Mouse (Mus musculus) regulatory T cell (primary cell): ENCODE measurements around the gene Gfy.

Source experiments
- in situ Hi-C: fragments of 300-600 bp; cut with MboI, MseI; formaldehyde crosslinking; loops from one replicate; pipeline ENCODE4 v1.15.1; 2025; ENCODE audit warnings: high pct_unique_total_duplicates

Gfy gene

DNA sequence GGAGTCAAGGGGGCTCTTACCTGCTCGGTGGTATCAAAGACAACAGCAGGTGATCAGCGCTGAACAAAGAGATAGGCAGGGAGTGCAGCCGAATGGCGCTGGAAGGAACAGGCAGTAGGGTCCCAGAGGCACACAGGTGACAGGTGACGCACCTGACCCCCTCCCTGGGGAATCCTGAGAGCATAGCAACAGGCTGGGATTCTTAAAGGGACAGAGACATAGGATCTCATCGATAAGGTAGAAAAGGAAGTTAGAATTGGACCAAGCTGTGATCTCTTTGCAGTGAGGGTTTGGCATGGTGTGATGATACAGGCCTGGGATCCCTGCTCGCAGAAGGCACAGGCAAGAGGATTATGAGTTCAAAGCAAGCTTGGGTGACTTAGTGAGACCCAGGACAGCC, at the start of gene Gfy:
Gene Gfy, minus strand, starts transcription at position 101 of the 400 bp plus-strand sequence.
- in situ Hi-C loops, result no loop called here

DNA sequence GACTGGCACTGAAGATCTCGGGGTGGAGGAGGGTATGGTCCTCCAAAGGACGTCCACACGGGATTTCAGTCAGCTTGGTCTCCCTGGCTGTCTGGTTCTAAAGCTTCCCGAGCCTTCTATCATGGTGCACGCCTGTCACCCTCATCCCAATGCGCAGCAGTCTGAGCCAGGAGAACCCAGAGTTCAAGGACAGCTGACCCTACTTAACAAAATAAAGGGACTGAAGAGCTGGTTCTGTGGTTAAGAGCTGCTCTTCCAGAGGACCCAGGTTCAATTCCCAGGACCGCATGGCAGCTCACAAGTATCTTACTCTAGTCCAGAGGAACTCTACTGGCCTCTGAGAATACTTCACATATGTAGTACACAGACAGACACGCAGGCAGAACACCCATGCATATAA, 49.7 kb upstream of the Gfy start:
- in situ Hi-C loops, result no loop called here

GRCm38 (mm10) chr7:45228548-45228947, 49.2 kb upstream of the Gfy start:
- in situ Hi-C loops, result no loop called here

DNA sequence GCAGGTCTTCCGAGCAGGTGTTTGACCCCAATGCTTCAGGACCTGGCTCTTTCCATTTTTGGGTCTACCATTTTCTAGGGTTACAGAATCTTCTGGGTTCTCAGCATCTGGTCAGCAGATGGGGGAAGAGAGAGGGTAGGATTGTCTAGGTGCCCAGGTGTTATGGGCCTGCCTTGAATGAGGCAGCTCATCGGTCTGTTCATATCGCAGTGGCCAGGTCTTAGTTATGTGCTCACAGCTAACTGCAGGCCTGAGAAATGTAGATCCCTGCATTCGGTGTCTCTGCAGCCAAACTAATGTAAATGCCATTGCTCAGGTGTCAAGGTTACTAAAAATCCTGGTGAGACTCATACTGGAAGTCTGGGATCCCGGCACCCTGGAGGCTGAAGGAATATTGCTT, 47.1 kb upstream of the Gfy start:
- in situ Hi-C loops, result no loop called here

- in situ Hi-C loops, result no loop called here
Observed at GRCm38 (mm10) chr7:45224826-45225225, 45.5 kb upstream of the Gfy start.

DNA sequence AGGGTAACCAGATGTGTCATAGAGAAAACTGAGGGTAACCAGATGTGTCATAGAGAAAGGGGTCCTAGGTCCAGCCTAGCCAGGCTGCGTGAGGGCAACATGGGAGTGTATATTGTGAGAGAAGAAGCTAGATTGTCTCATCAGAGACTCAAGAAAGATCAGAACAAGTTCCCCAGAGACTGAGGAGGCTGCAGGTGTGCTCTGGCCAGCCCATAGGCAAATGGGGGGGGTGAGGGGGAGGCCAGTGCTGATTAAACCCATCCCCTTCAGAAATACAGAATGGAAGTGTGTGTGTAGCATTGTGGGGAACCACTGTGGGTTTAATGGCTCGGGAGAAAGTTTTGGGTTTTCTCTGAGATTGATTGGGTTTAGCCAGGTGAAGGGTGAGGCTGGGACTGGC, 42.3 kb upstream of the Gfy start:
- in situ Hi-C loops, result no loop called here

GRCm38 (mm10) chr7:45216442-45217183, 37.2 kb upstream of the Gfy start:
- in situ Hi-C loops, result no loop called here

DNA sequence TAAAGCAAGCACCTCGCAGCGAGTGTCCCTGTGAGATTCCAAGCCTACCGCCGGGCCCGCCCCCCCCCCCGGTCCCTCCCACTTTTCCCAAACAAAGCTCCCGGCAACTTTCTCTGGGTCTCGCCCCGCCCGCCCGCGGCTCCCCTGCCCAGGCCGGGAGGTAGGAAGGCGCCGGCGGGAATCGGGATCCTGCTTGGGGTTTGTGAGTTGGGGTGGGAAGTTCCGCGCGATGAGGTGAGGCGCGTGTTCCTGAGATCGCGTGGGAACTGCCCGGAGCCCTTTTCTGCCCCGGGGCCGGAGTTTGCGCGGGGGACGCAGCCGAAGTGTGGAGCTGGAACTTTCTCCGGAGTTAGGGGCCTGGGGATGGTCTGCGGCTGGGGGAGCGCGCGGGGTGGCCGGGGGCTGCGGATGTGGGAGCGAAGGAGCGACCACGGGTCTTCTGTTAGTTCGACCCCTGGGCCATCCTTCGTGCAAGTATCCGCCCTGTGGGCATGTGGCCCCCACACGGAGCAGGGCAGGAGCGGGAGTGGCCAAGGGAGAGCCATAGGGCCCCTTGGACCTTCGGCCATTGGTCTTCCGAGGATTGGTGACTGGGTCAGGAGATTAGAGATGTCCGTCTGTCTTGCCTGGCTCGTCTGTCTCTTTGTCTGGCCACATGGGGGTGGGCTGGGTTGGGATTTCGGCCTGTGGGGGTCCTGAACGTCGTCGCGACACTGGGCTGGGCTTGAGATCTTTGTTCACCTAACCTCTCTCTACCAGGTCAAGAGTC, 36.5 kb upstream of the Gfy start, which contains the start of gene Tead2:
Gene Tead2, plus strand, starts transcription at position 81 of the 769 bp plus-strand sequence.
- in situ Hi-C loops, result no loop called here

- in situ Hi-C loops, result no loop called here
Observed at GRCm38 (mm10) chr7:45213708-45214107, 34.3 kb upstream of the Gfy start.

DNA sequence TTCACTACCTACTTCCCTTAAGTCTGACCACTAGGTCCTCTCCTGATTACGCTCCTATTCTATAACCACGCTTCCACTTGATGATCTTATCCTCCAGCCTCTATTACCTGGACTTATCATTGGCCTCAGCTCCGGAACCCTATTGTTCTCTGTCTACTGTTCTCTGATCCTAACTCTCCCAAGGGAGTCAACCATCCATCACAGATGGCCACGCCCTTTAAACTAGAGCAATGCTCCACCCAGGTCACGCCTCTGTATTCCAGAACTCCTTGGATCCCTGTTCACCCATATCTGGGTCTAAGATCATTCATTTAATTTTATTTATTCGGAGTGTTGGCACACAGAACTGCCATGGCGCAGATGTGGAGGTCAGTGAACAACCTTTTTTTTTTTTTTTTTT, 33.0 kb upstream of the Gfy start:
- in situ Hi-C loops, result no loop called here

- in situ Hi-C loops, result no loop called here
Observed at GRCm38 (mm10) chr7:45211851-45212251, 32.5 kb upstream of the Gfy start, which contains the start of gene Dkkl1. Gene Dkkl1, minus strand, starts transcription at chr7:45212147.

DNA sequence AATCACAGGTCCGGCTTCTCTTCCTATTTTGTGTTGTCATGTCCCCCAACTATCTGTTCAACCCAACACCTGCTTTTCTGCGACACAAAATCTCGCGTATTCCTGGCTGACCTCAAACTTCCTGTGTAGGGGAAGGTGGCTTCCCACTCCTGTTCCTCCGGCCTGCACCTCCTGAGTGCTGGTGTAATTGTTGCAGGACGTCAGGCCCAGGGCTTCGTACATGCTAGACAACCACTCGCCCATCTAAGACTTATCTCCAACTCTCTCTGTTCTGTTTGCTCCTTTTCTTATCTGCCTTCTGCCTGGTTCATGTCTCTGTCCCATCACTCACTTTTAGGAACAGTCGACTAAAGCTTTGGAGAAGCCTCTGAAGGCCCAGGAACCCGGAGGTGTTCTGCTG, 31.7 kb upstream of the Gfy start:
- in situ Hi-C loops, result no loop called here

GRCm38 (mm10) chr7:45208260-45208659, 28.9 kb upstream of the Gfy start:
- in situ Hi-C loops, result no loop called here

DNA sequence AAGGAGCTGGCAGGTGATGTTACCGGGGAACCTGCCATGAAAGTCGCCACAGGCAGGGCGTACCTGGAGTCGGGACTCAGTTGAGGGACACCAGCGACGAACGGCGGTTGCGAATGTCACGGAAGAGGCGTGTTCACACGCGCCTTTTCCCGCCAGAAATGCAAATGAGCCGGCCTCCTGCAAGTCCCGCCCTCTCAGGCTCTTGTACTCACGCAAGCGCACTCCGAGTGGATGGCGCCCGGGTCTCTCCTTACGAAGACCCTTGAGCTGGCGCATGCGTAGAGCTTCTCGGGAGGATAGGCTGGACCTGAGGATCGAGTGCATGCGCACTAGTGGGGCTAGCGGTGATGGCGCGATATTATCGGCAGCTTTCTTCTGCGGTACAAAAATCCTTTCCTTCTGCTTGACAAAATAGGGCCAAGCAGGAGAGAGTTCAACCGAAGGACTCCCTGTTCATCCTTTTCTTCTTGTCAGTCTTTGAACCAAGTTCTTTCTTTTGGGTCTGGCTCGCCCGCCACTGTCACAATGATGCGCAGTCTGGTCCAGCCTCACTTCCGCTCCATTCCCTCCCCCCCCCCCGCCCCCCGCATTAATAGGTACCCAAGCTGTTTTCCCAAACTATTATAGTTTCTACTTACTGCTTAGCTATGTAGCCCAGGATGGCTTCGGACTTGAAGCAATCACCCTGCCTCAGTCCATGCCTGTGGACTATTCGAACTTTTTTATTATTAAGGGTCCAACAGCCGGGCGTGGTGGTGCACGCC, 25.2 kb upstream of the Gfy start, which contains the start of gene Ccdc155:
Gene Ccdc155, minus strand, starts transcription at position 513 of the 764 bp plus-strand sequence.
- in situ Hi-C loops, result no loop called here

GRCm38 (mm10) chr7:45202654-45203053, 23.3 kb upstream of the Gfy start:
- in situ Hi-C loops, result no loop called here

GRCm38 (mm10) chr7:45198961-45199360, 19.6 kb upstream of the Gfy start:
- in situ Hi-C loops, result no loop called here

DNA sequence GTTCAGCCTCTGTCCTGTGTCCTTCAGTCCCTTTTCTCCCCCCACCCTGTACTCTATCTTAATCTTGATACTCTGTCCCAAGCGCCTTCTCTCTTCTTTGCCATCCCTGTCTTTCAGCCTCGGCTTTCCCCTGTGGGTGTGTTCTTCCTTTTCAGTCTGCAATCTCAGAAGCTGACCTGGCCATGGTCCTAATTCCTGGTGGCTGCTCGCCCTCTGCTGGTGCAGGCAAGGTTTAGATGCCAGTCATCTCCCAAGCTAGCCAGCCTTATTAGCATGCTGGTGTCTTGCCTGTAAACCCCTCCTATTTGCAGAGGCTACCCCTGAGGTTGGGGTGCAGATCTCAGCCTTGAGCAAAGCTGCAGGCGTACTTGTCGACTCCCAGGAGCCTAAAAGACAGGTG, 19.1 kb upstream of the Gfy start:
- in situ Hi-C loops, result no loop called here

DNA sequence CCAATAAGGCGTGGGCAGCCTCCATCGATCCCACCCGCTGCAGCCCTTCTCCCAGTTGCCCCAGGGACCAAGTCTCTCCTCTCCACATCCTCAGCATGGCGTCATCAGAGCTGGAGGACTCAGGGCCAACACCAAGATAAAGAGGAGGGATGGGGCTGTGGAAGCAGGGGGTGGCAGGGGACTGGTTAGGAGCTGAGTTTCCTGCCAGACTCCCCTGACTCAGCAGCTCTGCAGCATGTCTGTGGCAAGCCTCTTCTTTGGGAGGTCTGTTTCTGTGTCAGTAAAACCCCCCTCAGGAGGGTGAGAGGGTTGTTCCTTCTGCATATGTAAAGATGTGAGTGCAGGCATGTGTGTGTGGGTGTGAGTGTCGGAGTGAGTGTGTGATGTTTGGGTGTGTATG, 17.6 kb upstream of the Gfy start:
- in situ Hi-C loops, result no loop called here

GRCm38 (mm10) chr7:45196176-45196535, 16.8 kb upstream of the Gfy start:
- in situ Hi-C loops, result no loop called here

DNA sequence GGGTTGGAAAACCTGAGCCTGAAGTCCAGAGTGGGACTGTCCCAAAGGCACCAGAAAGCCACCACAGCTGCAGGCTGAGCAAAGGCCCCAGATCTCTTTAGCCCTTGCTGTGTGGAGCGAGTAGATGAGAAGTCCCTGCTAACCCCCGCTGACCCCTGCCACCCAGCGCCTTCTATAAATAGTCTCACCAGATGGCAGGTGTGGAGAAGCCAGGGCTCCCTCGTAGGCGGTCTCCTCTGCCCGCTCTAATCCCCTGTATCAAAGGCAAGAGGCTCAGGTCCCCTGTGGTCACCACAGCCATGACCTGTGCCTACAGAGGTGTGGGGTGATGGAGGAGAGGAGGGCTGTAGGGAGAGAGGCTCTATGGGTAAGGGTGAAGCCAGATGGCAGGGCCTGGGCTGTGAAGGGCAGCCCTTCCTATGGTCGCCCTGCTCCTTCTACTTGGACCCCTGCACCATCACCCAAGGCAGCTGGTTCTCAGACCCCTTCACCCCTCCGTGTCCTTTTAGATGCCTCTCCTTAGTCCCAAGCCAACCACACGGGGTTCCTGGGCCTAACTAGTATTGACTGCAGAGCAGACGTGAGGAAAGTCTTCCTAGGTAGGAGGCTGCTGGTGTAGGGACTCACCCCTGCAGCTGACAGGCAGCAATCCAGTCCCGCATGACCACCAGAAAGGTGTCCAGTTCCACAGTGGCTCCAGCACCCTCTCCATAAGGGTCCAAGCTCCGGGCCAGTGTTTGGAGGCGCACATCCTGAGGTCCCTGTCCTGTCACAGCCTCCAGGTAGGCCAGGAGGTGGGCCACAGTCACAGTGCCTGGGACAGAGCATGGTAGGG, 16.2 kb upstream of the Gfy start:
- in situ Hi-C loops, result no loop called here
